Mouse (Mus musculus): ENCODE measurements around the gene Ect2.

Gene Ect2

DNA sequence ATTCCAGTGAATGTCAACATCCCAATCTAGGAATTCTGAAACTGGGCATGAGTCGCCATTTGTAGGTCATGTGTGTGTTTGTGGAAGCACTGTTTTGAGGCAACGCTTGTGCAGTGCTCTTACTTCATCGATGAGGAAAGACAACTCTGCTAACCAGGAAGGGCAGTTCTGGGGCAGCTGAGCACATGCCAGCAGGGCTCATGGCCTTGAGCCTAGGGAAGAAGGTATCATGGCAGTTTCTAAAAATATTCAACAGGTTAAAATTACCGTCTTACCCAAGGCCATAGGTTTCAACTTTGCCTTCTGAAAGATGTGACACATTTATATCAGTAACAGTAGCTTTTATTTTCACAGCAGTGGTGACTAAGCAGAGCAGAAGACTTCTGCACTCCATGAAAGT, 82.0 kb downstream of the Ect2 start:
- in situ Hi-C loops (cut with MboI, MseI) = no loop called here

DNA sequence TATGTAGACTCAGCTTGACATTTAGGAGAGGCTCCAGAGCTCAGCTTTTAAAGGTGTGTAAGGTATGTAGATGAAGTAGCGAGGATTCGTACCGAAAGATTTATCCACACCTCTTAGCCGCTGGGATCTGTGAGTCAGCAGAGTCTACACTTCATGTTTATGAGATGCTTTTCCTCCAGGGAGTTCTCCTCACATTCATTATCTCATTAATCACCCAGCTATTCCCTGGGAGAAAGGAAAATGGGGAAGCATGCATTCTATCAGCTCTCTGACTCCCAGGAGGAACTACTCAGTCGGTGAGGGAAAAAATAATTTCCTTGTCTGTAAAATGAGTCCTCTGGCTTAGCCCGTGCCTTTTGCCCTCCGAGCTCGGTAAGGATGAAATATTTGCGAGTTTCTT, 83.3 kb downstream of the Ect2 start:
- in situ Hi-C loops (cut with MboI, MseI) = no loop called here

DNA sequence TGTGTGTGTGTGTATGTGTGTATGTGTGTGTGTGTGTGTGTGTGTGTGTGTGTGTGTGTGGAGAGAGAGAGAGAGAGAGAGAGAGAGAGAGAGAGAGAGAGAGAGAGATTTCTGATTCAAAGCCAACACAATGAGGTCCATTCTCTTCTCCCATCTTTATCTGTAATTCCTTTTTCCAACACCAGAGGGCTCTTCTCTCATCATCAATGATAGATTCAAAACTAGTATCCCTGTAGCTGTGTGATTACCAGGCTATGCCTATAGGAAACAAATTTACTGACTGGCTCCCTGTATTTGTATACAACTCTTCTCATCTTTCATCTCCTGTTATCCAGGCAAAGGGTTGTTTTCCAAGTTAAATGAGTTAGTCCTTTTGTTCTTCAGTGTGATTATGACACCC, 86.5 kb downstream of the Ect2 start:
- in situ Hi-C loops (cut with MboI, MseI) = no loop called here

DNA sequence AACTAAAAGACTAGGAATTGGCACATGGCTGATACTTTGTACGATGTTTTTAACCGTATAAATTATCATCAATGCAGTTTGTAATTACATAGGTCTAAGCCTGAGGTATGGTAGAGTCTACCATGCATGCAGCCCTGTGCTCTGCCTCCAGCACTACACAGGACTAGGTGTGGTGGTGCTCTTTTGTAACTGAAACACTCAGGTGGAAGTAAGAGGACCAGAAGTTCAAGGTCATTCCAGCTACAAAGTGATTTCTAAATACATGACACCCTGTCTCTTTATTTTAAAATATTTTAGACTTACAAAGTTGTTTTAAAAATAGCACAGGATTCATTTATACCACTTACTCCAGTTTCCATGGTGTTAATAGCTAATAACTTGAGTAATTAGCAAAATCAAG, 88.8 kb downstream of the Ect2 start:
- in situ Hi-C loops (cut with MboI, MseI) = no loop called here

DNA sequence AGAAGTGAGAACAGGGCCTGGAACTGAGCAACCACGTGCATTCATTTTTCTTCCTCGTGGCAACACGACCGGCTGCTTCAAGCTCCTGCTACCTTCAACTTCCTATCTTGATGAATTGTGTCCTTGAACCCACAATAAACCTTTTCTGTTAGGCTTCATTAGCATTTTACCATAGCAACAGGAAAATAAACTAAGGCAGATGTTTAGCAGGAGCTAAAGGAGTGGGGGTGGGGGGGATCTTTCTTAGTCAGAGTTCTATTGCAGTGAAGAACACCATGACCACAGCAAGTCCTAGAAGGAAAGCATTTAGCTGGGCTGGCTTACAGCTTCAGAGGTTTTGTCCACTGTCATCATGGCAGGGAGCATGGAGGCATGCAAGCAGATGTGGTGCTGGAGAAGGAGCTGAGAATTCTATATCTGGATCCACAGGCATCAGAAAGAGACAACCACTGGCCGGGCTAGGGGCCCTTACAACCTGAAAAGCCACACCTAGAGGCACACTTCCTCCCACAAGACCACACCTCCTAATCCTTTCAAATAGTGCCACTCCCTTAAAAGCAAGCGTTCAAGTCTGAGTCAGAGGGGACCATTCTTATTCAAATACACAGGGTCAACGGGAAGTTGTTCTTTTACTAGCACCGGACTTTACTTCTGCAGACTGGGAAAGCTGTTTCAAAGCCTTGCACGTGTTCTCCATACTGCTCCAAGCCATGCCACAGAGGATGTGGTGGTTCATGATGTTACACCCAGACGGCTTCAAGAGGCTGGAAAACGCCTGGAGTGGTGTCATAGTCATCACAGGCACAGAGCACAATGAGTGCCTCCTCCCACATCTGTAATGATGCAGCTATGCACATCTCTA, 90.0 kb downstream of the Ect2 start:
- in situ Hi-C loops (cut with MboI, MseI) = no loop called here

DNA sequence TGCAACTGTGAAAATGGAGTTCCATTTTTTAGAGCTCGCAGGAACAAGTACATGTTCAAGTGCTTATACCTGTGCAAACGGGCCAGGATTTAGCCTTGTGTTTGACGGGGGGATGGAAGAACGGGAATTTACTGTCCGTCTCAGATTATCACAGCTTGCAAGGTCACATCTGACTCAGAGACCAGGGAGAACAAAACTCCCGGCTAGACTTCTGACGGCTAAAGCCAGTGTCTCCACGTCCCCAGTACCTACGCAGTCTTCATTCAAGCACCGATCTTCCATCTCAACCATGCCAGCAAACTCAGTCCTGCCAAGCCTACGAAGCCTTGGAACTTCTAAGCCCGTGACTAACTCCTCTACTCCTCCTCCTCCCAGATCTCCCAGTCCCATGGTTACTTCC, 93.2 kb downstream of the Ect2 start:
- in situ Hi-C loops (cut with MboI, MseI) = no loop called here

DNA sequence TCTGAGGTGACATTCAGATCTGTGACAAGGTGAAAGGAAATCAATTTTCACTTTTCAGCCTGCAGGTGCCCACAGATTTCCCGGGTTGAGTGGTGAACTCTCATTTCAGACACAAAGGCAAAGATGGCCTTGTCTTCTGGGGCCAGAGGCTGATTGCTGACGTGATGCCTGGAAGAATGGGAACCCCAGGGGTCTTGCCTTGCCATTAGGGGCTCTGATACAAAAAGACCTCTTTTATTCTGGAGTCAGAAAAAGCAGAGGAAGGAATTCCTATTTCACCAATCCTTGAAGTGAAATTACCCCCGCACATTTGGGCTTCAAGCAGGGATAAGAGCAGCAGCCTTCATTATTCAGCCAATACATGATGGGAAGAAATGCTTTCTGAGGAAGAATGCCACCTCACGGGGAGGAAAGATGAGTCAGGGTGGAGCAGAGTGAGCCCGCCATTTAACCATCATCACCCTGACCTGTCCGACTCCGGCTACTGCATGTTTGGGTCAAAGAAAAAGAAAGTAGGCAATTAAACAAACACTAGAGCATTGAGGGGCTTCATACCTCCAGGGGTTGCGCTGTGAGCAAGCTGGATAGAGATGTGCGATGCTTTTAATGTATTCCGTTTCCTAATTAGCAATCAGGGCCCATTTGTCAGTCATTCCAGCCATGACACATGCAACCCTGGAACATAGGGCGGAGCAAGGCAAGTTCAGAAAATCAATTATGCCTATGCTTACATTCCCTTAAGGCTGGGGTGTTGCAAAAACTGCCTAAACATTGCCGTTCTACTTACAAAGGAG, 94.0 kb downstream of the Ect2 start:
- in situ Hi-C loops (cut with MboI, MseI) = no loop called here

DNA sequence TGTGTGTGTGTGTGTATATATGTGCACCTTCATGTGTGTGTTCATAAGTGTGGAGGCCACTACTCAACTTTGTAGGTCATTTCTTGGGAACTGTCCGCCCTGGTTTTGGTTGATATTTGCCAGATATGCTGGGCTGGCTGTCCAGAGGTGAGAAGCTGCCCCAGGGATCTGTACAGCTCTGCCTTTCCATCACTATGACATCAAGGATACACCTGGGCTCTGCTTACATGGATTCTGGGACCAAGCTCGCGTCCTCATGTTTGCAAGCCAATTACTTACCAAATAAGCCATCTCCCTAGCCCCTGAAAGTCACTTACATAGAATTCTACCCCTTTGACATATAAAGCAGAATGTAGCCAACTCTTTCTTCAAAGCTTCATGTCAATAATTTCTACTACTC, 98.2 kb downstream of the Ect2 start:
- in situ Hi-C loops (cut with MboI, MseI) = no loop called here

DNA sequence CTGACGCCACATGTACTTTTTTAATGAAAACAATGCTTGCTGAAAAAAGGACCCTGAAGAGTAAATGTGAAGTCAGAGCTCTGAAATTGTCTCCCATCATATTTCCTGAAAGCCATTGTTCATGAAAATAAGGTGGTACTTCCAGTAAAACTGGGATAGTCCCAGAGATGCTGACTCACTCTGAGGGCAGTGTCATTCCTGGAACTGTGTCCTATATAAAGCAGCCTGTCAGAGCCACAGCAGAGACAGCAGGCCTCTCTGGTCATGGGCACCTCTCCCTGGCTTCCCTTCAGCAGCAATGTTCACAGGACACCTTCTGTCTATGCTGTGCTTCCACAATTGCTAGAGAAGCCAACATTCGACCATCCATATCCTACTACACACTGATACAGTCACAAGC, 98.9 kb downstream of the Ect2 start:
- in situ Hi-C loops (cut with MboI, MseI) = no loop called here
